Mouse (Mus musculus) stomach, embryonic 16.5 days (tissue): ENCODE measurements around the gene Rbm26. TPM values are rescaled to one million over a fixed set of nuclear protein-coding genes. Genes with fewer than 3 reads are reported as not detected.
A peak's percentile ranks its signal among the peaks of the same experiment; 100 is the strongest.

Source experiments
- ATAC-seq: fragments of 200-750 bp; cut with Nextera tagmentation; 2 replicates; pipeline ENCODE4 v1.8.0; 2017; ENCODE audit warnings: moderate number of reproducible peaks, moderate TSS enrichment; ENCODE audit not compliant: insufficient read depth, low FRiP score
- H3K27ac ChIP-seq: fragments of 300-500 bp; sonication (generic); 2 replicates; pipeline ENCODE4 v1.5.1; 2014; ENCODE audit warnings: low read length
- H3K27me3 ChIP-seq: fragments of 300-500 bp; sonication (generic); 2 replicates; pipeline ENCODE4 v1.6.1; 2014; ENCODE audit warnings: low read length, control low read depth, mixed read lengths; ENCODE audit not compliant: control insufficient read depth, insufficient read depth
- H3K36me3 ChIP-seq: fragments of 300-500 bp; sonication (generic); 2 replicates; pipeline ENCODE4 v1.6.1; 2014; ENCODE audit warnings: low read length; ENCODE audit not compliant: control insufficient read depth, insufficient read depth
- H3K4me1 ChIP-seq: fragments of 300-500 bp; sonication (generic); 2 replicates; pipeline ENCODE4 v1.6.1; 2014; ENCODE audit warnings: low read length, control low read depth, mixed read lengths; ENCODE audit not compliant: control insufficient read depth, insufficient read depth
- H3K4me2 ChIP-seq: fragments of 300-500 bp; sonication (generic); 2 replicates; pipeline ENCODE4 v1.6.1; 2014; ENCODE audit warnings: low read depth, low read length, mixed read lengths
- H3K4me3 ChIP-seq: fragments of 300-500 bp; sonication (generic); replicated peaks from 2 replicates; pipeline ENCODE4 v1.5.1; 2014; ENCODE audit warnings: mild to moderate bottlenecking, low read length
- H3K9ac ChIP-seq: fragments of 300-500 bp; sonication (generic); 2 replicates; pipeline ENCODE4 v1.6.1; 2014; ENCODE audit warnings: low read length
- H3K9me3 ChIP-seq: fragments of 300-500 bp; sonication (generic); replicated peaks from 2 replicates; pipeline ENCODE4 v1.6.1; 2016; ENCODE audit warnings: low read length, control low read depth; ENCODE audit not compliant: control insufficient read depth
- WGBS: fragments of 180-500 bp; shearing (Covaris S2); extraction: QIAGEN DNeasy Blood & Tissue Kit; methylation state at CpG from one replicate; pipeline ENCODE4 v1.1.7; 2014; 5-methylcytosine and 5-hydroxymethylcytosine counted together
- polyA plus RNA-seq: library from polyadenylated mRNA; unstranded; fragments of >200 nt; fragmentation: Nextera tagmentation; extraction: Ambion mirVana; gene quantifications from 2 replicates; pipeline ENCODE4 v1.2.1, GENCODE M21; 2015

The Rbm26 gene
- polyA plus RNA-seq, 1 experiment from 2014 or later: 27.6 TPM

DNA sequence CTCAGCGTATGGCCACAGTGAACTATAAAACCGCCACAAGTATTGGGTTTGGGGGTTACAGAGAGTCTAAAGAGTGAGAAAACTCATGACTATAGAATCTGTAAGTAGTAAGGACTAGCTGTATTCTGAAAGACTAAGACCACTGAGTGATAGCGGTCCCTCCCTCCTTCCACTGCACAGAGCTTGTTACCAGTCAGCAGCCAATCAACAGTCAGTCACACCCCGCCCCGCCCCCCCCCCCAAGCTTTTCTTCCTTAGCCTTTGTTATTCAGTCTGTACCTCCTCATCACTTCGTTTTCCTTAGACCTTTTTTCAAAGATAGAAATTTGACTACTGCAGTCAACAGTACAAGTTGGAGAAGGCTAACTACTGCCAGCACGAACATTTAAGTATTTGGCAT, 1.9 kb upstream of the Rbm26 start:
- H3K9ac ChIP-seq: no peak overlapping the region
- H3K36me3 ChIP-seq: no peaks in the 10 kb centered on the region
- H3K4me2 ChIP-seq: no peak overlapping the region
- peaks cover 11% of the 10 kb centered on the region for H3K4me1 ChIP-seq
- no peaks in the 10 kb centered on the region for H3K27me3 ChIP-seq
- 58% methylated on average over 7 of the region's 7 CpGs for WGBS
- H3K9me3 ChIP-seq: no peaks in the 10 kb centered on the region
- H3K27ac ChIP-seq: no peak overlapping the region
- ATAC-seq: no peak
- no peak overlapping the region for H3K4me3 ChIP-seq

DNA sequence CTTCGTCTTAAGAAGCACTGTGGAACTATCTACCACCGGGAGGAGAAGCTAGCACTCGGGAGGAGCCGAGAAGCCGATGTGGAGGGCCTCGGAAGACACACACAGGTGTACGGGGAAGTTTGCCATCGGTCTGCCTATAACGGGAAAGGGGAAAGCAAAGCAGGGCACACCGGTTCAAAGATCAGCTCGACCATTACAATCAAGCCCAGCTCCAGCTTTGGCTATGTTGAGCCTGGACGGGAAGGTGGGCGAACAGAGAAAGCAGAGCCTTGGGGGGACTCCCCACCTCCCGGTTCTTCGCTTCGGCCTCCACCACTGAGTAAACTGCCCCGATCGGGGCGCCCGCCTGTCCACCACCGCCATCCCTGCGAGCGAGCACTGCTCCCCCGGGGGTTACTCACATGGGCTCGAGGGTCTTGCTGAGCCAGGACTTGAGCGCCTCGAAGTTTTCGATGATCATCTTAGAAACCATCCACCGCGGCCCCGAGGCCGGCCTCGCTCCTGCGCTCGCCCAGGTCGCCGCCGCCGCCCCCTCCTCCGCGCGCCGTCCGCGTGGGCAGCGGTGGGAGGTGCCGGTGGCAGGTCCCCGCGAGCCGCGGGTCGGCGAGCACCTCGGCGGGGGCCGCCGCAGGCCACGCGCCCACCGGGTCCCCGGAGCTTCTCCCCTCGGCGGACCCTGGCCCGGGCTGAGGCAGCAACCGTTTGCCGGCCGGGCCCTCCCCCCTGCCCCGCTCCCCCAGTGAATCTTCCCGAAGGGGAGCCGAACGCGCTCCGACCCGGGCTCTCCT, 552 bp downstream of the Rbm26 start:
- peak overlapping the region; percentile 78 for H3K4me2 ChIP-seq
- no peaks in the 10 kb centered on the region for H3K27me3 ChIP-seq
- H3K36me3 ChIP-seq: no peaks in the 10 kb centered on the region
- peak overlapping the region; percentile 84 for H3K4me3 ChIP-seq
- peak overlapping the region; percentile 94 for H3K27ac ChIP-seq
- peak overlapping the region; percentile 99 for H3K9ac ChIP-seq
- peaks cover 19% of the 10 kb centered on the region for H3K4me1 ChIP-seq
- WGBS: under 1% methylated on average over 62 of the region's 74 CpGs
- peak; percentile 78 for ATAC-seq
- no peaks in the 10 kb centered on the region for H3K9me3 ChIP-seq

DNA sequence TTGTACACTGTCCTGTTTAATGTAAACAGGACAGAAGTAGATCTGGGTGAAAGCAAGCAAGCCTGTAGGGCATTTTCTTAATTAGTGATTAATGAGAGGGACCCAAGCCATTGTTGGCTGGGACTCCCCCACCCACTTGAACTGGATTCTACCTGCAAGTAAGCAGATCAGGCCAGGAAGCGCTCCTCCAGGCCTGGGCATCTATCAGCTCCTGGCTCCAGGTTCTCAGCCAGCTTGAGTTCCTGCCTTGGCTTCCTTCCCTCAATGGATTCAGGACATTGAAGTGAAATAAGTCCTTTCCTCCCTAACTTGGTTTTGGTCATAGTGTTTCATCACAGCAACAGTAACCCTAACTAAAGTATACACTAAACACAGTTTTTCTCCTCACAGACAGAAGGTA, 9.9 kb downstream of the Rbm26 start:
- H3K4me2 ChIP-seq: no peak overlapping the region
- 96% methylated on average over 1 of the region's 1 CpGs for WGBS
- H3K27ac ChIP-seq: no peak overlapping the region
- H3K4me1 ChIP-seq: no peaks in the 10 kb centered on the region
- ATAC-seq: no peak
- H3K27me3 ChIP-seq: no peaks in the 10 kb centered on the region
- H3K9me3 ChIP-seq: no peaks in the 10 kb centered on the region
- no peaks in the 10 kb centered on the region for H3K36me3 ChIP-seq
- H3K9ac ChIP-seq: no peak overlapping the region
- H3K4me3 ChIP-seq: no peak overlapping the region

DNA sequence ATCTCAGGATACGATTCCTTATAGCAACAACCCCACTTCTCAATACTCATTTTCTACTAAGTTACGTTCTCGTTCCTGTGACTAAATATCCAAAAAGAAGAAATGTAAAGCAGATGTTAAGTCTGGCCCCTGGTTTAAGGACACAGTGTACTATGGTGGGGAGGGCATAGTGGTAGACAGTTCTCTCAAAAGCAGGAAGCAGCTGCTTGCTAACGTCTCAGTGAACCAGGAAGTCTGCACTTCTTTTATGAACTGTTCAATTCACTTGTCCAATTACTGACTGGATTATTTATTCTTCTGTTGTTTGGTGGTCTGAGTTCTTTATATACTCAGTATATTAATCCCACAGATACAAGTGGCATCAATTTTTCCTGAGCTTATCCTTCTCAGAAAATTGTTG, 12.3 kb downstream of the Rbm26 start:
- ATAC-seq: no peak
- Histone ChIP-seq H3K36me3 (no peaks in the 10 kb centered on the region), H3K4me1 (no peaks in the 10 kb centered on the region), H3K9me3 (no peaks in the 10 kb centered on the region), H3K4me3 (no peak overlapping the region), H3K27ac (no peak overlapping the region), H3K27me3 (no peaks in the 10 kb centered on the region), H3K9ac (no peak overlapping the region), H3K4me2 (no peak overlapping the region)
- 62% methylated on average over 4 of the region's 4 CpGs for WGBS

DNA sequence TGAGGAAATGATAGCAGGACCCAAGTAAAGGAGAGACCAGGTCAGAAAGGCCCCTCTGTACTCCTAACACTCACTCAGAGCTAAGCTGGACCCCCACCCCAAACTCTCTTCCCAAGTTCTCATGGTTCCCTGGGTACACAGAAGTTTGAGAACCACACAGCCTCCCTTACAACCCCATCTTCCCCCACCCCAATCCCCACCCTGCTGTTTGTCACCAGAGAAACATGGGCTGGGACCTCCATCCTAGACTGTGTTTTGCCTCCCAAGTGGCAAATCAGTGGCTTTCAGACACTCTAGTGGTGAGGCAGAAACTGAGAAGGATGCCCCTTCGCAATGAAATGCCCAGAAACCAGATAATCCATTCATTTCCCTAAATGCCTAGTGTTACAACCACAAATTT, 15.8 kb downstream of the Rbm26 start:
- no peak overlapping the region for H3K27ac ChIP-seq
- no peaks in the 10 kb centered on the region for H3K27me3 ChIP-seq
- H3K36me3 ChIP-seq: peaks cover 6% of the 10 kb centered on the region; the same call in 1 of the 2 replicates
- no peaks in the 10 kb centered on the region for H3K9me3 ChIP-seq
- H3K4me2 ChIP-seq: no peak overlapping the region
- no peak overlapping the region for H3K9ac ChIP-seq
- WGBS: 83% methylated on average over 1 of the region's 1 CpGs
- H3K4me3 ChIP-seq: no peak overlapping the region
- no peak for ATAC-seq
- no peaks in the 10 kb centered on the region for H3K4me1 ChIP-seq

DNA sequence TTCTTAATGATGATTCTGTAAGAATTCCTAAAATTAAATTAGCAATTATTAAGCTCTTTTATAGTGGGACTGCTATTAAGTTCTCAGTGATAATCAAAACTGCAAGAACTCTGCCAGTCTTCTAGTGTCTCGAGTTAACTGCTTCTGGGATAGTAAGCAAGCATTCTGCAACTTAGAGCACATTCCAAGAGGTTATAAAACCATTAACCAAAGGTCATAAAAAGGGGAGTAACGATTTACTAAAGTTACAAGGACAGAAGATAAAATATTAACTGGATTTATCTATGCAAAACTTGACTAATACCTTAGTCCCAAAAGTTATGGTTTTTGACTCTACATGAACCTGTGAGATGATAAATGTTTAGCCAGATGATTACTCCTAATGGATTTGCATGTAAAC, 18.6 kb downstream of the Rbm26 start:
- WGBS: 42% methylated on average over 2 of the region's 2 CpGs
- Histone ChIP-seq H3K9me3 (no peaks in the 10 kb centered on the region), H3K4me1 (no peaks in the 10 kb centered on the region), H3K4me2 (no peak overlapping the region), H3K27ac (no peak overlapping the region), H3K4me3 (no peak overlapping the region), H3K27me3 (no peaks in the 10 kb centered on the region), H3K36me3 (peaks cover 6% of the 10 kb centered on the region; the same call in 1 of the 2 replicates), H3K9ac (no peak overlapping the region)
- ATAC-seq: no peak

DNA sequence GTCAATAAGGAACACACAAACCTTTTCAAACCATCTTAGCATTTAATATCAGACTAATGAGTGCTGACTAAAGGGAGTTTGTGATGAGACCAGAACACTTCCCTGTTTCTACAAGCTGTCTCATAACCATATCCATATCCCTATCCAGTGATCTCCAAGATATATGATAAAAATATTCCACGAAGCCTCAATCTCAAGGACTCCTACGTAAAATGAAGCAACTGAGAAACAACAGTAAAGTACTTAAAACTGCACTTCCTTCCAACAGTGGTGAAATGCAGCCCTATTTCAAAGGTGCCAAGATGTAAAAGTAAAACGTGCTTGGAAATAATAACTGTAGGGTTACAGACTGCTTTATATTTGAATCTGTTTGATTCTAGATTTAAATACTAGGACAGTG, 43.1 kb downstream of the Rbm26 start:
- no peaks in the 10 kb centered on the region for H3K9me3 ChIP-seq

DNA sequence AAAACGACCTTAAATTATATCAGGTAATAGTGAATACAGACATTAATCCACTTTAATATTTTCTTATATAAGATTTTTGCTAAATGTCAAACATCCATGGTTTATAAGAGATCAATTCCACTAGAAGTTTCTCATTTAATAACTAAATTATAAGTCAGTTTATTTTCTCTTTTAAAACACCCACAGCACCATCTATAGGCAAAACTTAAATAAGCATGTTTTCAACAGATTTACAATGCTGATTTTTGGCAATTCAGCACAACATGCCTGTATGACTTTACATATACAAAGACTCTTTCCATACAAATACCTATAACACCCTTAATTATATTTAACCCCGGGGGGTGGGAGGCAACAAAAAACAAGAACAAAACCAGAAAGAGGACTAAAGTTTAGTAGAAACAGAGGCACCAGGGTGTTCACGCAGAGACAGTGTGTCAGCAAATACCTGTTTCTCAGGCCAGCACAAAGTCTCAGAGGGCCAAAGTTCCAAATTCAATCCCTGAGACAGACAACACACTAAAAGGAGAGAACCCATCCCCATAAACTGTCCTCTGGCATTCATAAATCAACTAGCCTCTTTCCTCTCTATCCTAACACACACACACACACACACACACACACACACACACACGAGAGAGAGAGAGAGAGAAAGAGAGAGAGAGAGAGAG, 49.3 kb downstream of the Rbm26 start:
- no peaks in the 10 kb centered on the region for H3K27me3 ChIP-seq
- no peak overlapping the region for H3K4me3 ChIP-seq
- no peaks in the 10 kb centered on the region for H3K4me1 ChIP-seq
- no peak overlapping the region for H3K9ac ChIP-seq
- H3K4me2 ChIP-seq: no peak overlapping the region
- H3K9me3 ChIP-seq: no peaks in the 10 kb centered on the region
- H3K36me3 ChIP-seq: peaks cover 15% of the 10 kb centered on the region
- H3K27ac ChIP-seq: no peak overlapping the region
- 90% methylated on average over 3 of the region's 4 CpGs for WGBS
- no peak for ATAC-seq

More for the DNA sequence above, 43.1 kb downstream of the Rbm26 start:
- Histone ChIP-seq H3K27me3 (no peaks in the 10 kb centered on the region), H3K9ac (no peak overlapping the region), H3K4me2 (no peak overlapping the region), H3K4me1 (no peaks in the 10 kb centered on the region), H3K4me3 (no peak overlapping the region), H3K36me3 (peaks cover 4% of the 10 kb centered on the region; the same call in 1 of the 2 replicates), H3K27ac (no peak overlapping the region)
- ATAC-seq: no peak
- 95% methylated on average over 3 of the region's 3 CpGs for WGBS

DNA sequence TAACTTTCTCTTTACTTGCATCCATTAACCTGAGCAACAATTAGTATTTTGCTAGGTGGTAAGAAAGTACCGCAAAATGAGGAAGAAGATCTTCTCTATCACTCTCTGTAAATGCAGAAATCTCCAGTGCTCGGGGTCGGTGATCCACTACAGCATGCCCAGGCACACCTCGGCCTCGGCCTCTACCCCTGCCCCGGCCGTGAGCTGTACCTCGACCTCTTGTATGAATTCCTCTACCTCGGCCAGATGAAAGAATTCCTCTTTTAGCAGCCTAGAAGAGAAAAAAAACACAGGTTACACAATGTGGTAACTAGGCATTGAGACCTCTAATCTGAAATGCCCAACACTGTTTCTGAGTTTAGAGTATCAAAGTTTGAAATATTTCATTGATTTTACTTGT, 52.6 kb downstream of the Rbm26 start:
- 90% methylated on average over 9 of the region's 9 CpGs for WGBS

More for the DNA sequence above, 52.6 kb downstream of the Rbm26 start:
- H3K9ac ChIP-seq: no peak overlapping the region
- no peak overlapping the region for H3K27ac ChIP-seq
- ATAC-seq: no peak
- no peaks in the 10 kb centered on the region for H3K27me3 ChIP-seq
- no peak overlapping the region for H3K4me3 ChIP-seq
- no peaks in the 10 kb centered on the region for H3K9me3 ChIP-seq
- H3K4me1 ChIP-seq: no peaks in the 10 kb centered on the region
- no peak overlapping the region for H3K4me2 ChIP-seq
- peaks cover 17% of the 10 kb centered on the region for H3K36me3 ChIP-seq
